Mouse (Mus musculus): ENCODE measurements at regions not wholly inside any gene's neighbourhood (a gene's known extent, or its start where the extent isn't known, plus 50 kb on each side); places are given as distances from the start of the nearest gene placed in this dataset.

DNA sequence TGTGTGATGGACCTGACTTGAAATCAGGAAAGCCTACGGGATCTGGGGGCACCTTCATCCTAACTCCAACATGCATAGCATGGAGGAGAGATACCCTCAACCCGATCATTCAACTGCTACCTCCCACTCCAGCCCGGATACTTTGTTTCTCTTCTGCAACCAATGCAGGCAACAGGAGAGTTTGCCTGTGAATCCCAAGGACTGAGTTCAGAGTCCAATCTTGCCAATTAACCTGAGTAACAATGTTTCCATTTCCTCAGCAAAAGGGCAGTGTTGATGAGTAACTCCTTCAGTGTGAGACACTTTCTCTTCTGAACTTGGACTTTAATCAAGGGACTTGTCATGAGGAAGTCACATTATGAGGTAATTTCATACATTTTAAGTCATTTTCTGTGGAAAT is 129.1 kb upstream of the Gdf10 start:
- DNase-seq (ENCODE audit: low read depth, low spot score), result no peak

GRCm38 (mm10) chr14:33797551-33798303 is 125.7 kb upstream of the Gdf10 start:
- DNase-seq (ENCODE audit: low read depth, low spot score), result no peak

DNA sequence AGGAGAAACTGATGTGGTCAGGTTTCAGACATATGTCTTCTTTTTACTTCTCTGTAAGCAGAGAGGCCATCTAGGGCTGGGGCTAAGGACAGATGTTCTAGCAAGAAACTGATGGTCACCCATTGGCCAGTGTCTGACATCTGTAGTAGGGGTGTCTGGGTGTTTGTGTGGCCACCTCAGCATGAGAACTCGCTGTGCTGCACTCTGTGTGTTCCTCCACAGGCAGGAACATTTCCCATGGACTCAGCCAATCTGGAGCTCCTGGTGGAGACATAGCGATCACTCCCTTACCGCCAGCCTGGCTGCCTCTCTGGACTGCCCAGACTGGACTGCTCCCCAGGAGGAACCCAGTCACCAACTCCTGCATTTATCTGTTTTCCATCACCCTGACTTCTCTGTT is 119.1 kb upstream of the Gdf10 start:
- DNase-seq (ENCODE audit: low read depth, low spot score), result no peak

DNA sequence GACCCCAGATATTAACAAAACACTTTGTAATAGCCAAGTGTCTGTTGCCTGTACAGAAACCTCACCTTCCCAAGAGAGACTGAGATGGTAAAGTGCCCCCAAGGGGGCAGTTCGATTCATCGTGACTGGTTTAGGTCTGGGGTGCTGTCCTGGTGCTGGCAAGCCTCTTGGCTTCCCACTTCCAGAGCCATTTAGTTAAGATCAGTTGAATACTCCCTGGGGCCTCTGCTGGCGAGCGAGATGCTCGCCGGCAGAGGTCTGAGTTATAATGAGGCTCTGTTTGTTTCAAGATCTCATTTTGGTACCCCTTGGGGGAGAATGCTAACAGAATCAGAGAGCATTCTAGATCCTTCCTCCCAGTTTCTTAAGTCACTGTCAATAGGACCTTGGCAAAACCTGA is 118.7 kb upstream of the Gdf10 start:
- DNase-seq (ENCODE audit: low read depth, low spot score), result no peak

DNA sequence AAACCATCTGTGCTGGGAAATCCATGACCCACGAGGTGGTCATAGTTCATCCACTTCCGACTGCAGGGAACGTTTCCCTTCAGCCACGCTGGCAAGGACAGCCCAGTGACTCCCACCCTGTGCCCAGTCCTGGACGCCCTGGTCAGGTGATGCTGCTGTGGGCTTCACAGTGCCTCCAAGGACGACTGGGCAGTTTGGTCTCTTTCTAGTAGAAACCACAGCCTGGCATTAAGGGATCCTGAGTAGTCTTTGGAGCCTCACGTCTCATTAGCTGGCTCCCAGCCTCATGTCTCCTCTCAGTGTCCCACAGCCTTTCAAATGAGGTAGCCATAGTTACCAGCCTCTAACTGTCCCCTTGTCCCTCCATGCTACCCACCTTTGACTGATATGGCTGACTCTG is 116.2 kb upstream of the Gdf10 start:
- no peak for DNase-seq (ENCODE audit: low read depth, low spot score)

DNA sequence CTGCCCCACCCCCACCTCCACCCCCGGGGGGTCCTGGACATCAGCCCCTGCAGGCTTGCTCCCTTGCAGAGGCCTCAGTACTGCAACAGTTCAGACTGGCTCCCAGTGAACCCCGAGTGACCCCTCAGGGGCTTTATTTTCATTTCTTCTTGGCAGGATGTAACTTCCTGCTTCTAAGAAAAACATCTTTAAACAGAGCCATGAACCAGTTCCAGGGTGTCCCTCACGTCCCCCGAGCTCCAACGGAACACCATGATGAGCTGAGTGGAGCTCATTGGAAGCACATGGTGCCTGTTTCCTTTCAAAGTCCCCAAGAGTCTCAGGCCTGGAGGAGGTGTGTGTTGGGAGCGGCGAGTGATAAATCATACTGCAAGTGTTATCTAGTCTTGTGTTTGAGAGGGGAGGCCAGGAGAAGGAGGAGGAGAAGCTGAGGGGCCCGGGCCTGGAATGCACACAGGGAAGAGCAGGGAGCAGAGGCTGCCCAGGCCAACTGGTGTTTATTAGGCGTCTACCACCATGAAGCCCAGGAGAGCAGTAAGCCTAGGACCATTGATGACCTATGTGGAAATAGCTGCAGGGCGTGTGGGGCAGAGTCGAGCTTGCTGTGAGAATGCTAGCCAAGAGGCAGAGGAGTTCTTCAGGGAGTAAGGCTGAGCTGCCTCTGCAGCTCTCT is 114.7 kb upstream of the Gdf10 start:
- DNase-seq (ENCODE audit: low read depth, low spot score), result no peak

DNA sequence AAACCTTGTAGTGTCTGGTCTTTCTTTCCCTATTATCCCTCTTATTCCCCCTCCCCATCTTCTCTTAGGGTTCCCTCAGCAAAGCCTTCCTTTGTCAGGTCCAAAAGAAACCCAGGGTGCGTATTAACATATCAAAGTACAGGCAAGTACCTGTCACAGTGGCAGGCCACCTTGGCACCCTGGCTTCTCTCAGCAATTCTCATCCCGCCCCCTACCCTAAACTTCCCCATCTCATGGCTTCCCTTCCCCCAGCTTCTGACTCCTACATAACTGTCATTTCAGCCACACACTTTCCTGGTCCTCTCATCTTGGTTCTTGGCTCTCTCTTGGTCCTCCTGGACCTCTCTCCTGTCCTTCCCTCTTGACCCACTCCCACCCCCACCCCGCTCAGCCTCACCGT is 112.8 kb upstream of the Gdf10 start:
- DNase-seq (ENCODE audit: low read depth, low spot score), result no peak

DNA sequence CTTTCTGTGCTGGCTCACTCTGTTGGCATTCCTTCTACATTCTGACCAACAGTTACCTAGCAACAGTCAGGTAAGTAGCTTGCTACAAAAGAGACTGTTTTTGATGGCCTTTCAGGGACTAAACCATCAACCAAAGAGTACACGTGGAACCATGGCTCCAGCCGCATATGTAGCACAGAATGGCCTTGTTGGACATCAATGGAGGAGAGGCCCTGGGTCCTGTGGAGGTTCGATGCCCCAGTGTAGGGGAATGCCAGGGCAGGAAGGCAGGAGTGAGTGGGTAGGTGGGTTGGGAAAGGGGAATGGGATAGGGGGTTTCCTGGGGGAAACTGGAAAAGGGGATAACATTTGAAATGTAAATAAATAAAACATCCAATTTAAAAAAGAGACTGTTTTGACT is 112.1 kb upstream of the Gdf10 start:
- no peak for DNase-seq (ENCODE audit: low read depth, low spot score)

DNA sequence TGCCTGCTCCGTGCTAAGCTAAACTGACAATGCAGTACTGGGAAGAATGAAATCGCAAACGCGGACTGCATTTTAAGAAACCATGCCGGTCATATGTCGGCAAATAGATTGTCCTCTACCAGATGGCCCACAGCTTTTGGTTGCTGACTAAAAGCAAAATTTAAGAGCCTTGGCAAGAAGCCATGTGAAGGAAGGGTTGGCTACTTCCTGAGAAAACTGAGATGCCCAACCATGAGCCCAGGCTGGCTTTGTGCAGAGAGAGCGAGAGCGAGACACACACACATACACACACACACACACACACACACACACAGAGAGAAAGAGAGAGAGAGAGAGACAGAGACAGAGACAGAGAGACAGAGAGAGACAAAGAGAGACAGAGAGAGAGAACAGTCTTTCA is 111.1 kb upstream of the Gdf10 start:
- DNase-seq (ENCODE audit: low read depth, low spot score), result no peak

DNA sequence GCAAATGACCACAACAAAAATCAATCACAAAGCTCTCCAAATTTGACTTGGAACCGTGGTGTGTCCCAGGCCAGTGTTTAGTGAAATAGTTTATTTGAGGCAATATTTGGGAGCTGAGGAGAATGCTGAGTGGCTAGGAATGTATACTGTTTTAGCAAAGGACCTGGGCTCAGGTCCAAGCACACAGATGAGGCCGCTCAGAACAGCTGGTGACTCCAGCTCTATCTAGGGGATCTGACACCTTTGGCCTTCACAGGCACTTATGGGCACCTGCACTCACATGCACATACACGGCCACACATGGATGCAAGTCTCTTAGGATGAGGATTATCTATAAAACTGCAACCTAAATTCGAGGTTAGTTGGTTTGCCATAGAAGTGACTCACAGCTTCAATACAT is 110.6 kb upstream of the Gdf10 start:
- DNase-seq (ENCODE audit: low read depth, low spot score), result no peak

- no peak for DNase-seq (ENCODE audit: low read depth, low spot score)
Observed at GRCm38 (mm10) chr14:33813274-33813673, 110.1 kb upstream of the Gdf10 start.

DNA sequence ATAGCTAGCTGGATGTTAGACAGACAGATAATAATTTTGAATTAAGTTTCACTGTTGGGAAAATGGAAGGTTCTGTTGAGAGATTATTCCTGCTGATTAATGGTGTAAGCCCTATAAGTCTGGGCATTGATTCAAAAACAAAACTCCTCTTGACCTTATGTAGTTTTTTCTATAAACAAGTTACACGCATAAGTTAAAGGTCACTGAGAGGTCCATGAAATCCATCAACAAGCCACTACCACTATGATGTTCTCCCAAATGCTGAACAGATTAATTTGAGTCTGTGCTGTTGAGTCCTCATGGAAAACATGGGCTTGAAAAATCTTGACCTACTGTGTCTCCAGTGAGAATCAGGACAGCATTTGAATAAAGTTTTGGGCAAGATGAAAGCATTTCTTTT is 109.3 kb upstream of the Gdf10 start:
- DNase-seq (ENCODE audit: low read depth, low spot score), result no peak

GRCm38 (mm10) chr14:33814599-33814998 is 108.8 kb upstream of the Gdf10 start:
- DNase-seq (ENCODE audit: low read depth, low spot score), result no peak

- no peak for DNase-seq (ENCODE audit: low read depth, low spot score)
Observed at GRCm38 (mm10) chr14:33820541-33821260, 102.7 kb upstream of the Gdf10 start.

DNA sequence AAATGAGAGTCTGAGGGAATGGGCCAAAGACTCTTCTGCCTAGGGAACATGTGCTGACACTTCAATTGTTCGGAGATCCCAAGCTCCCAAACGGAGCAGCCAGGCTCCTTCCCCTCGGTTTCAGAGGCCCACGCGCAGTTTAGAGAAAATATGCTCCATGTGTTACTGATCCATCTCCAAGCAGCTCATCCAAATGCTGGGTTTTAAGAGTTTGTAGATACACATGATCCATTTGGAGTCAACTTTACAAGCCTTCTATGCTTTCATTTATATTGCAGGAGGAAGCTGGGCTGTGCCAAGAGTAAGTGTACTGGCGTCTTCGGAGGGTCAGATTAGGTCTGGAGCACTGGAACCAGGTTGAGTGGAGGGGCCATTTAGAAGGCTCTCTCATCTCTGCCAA is 102.0 kb upstream of the Gdf10 start:
- no peak for DNase-seq (ENCODE audit: low read depth, low spot score)

DNA sequence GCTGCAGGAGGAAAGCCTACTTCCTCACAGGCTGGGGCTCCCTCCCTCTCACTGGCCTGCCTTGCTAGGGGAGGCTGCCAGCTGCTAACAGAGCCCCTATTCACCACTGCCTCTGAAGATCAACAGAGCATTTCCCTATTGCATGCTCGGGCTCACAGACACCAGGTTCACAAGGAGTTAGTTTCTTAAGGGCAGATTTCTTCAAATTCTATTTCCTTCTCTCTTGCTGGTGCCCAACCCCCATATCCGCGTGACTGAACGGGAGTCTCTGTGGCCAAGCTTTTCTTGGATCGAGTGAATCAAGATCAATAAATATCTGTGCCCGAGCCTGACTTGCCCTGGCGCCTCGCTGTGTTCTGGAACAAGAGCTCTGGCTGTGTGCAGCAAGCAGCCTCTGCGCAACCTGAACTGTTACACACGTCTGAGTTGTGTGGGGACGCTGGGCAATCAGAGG is 98.9 kb upstream of the Gdf10 start:
- DNase-seq (ENCODE audit: low read depth, low spot score), result peak; percentile 13

GRCm38 (mm10) chr14:33826003-33826644 is 97.3 kb upstream of the Gdf10 start:
- DNase-seq (ENCODE audit: low read depth, low spot score), result no peak

DNA sequence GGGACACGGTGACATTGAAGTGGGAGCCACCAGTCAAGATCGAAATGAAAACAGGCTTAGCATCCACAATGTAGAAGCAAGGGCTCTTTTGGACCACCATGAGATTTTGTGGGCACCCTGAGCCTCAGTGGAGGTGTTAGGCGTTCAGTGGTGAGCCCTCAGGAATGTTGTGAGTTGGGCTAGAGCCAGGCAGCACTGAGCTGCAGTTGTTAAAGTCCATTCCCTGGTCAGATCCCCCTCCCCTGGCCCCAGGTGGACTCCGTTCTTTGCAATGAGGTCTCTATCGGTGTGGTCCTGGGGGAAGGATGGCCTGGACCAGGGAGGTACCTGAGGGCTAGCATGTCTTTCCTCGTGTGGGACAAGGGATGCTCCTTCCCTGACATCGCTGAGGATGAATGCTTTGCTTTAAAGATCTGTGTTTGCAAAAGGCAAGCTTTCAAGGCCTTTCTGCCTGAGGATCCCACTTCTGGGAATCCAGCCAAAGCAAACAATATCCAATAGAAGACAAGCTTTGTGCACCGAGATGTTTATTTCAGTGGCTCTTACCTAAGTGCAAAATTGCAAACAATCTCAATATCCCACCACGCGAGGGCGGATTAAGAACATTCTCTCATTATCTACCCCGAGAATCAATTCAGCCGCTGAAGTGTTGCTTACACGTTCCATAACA is 90.6 kb upstream of the Gdf10 start:
- DNase-seq (ENCODE audit: low read depth, low spot score), result no peak

DNA sequence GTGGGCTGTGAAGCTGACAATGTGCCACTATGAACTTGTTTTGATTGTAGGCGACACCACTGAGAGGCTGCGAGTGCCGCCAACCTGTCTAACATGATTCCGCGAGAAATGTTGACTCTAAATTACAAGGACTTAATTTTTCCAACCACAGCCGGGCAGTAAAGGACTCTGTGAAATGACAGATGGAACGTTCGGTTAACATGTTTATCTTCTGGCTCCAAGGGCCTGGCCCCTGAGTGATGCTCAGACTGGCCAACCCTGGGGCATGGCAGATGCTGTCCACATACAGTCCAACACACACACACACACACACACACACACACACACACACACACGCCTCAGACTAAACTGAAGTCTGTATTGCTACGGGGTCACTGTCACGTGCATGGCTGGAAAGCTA is 87.0 kb upstream of the Gdf10 start:
- DNase-seq (ENCODE audit: low read depth, low spot score), result no peak

- no peak for DNase-seq (ENCODE audit: low read depth, low spot score)
Observed at GRCm38 (mm10) chr14:33841821-33842220, 81.6 kb upstream of the Gdf10 start.

GRCm38 (mm10) chr14:33853499-33853898 is 69.9 kb upstream of the Gdf10 start:
- no peak for DNase-seq (ENCODE audit: low read depth, low spot score)

DNA sequence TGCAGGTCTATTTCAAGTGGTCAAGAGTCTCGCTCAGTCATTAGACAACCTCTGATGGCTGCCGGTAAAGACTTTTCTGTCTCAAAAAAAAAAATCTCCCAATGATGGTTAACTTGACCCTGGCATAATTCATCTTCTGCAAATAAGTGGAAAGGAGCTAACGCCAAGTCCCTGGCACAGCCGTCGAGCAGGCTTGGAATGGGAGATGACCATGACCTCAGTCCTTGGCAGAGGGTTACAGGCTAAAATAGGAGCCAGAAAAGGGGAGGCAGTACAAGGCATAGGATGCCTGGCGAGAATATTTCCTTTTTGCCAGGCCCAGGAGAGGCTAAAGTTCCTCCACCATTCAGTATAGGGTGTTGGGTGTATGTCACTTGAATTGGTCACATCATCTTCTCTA is 69.2 kb upstream of the Gdf10 start:
- DNase-seq (ENCODE audit: low read depth, low spot score), result no peak

All from embryo, embryonic 11.5 days (tissue).